ENCODE assay signal across 8 mouse cellular contexts in genomic region chr10:80701721-80702535, GRCm38 (mm10). TPM values are rescaled to one million over a fixed set of nuclear protein-coding genes. Genes with fewer than 3 reads are reported as not detected.
DNase-seq lines count a peak whose midpoint lies in the region; ATAC-seq and TF ChIP-seq lines count a peak whose summit lies in the region.

Mob3a (minus strand) TSS chr10:80701977.
Izumo4 (plus strand) TSS chr10:80702184.

- peak; percentile 100 for DNase-seq in 416B (ENCODE audit: low read depth)
- DNase-seq in heart, adult 8-10 months (ENCODE audit: low spot score) = peak; percentile 99
- DNase-seq in kidney, adult 9 months = peak; percentile 99
- DNase-seq in limb, embryonic 14.5 days (ENCODE audit: low spot score) = peak; percentile 99
- DNase-seq in midbrain, postnatal 0 days (ENCODE audit: low spot score) = peak; percentile 100
- peak; percentile 93 to 94 for DNase-seq in spleen, postnatal 14 days (ENCODE audit: low spot score in 2 of 2)

- peaks cover 17% of the 10 kb centered on the region for H3K4me1 ChIP-seq in bone marrow, adult 2 months (ENCODE audit: control insufficient read depth, insufficient read depth, low read length)
- H3K4me1 ChIP-seq in embryonic facial prominence, embryonic 15.5 days = peaks cover 45% of the 10 kb centered on the region
- H3K4me1 ChIP-seq in limb, embryonic 14.5 days (ENCODE audit: control insufficient read depth, insufficient read depth, low read length) = peaks cover 21% of the 10 kb centered on the region
- H3K4me1 ChIP-seq in midbrain, postnatal 0 days (ENCODE audit: insufficient read depth, low read length) = peaks cover 14% of the 10 kb centered on the region

- no peaks in the 10 kb centered on the region for H3K27me3 ChIP-seq in embryonic facial prominence, embryonic 15.5 days
- no peaks in the 10 kb centered on the region for H3K27me3 ChIP-seq in limb, embryonic 14.5 days (ENCODE audit: control insufficient read depth, insufficient read depth, low read length)
- H3K27me3 ChIP-seq in midbrain, postnatal 0 days (ENCODE audit: insufficient read depth, low read length) = no peaks in the 10 kb centered on the region

- peak; percentile 1; the same call in 1 of the 2 replicates for TF ChIP-seq CTCF in bone marrow, adult 2 months (IDR thresholded peaks at IDR 0.05; ENCODE audit: control insufficient read depth, insufficient read depth, low read length)
- TF ChIP-seq CTCF in midbrain, postnatal 0 days (IDR thresholded peaks at IDR 0.05) = peak; percentile 43

- peak; percentile 97 for ATAC-seq in embryonic facial prominence, embryonic 15.5 days (ENCODE audit: insufficient number of reproducible peaks, low FRiP score, low TSS enrichment, low read depth)
- ATAC-seq in limb, embryonic 14.5 days (ENCODE audit: low FRiP score, low read depth) = peak; percentile 92
- ATAC-seq in midbrain, postnatal 0 days (ENCODE audit: low FRiP score) = peak; percentile 95

- peak within 1 kb of the TSS; percentile 90 for H3K4me2 ChIP-seq in embryonic facial prominence, embryonic 15.5 days (replicated peaks)
- H3K4me2 ChIP-seq in limb, embryonic 14.5 days (replicated peaks; ENCODE audit: low read depth, low read length, severe bottlenecking) = peak within 1 kb of the TSS; percentile 77
- peak within 1 kb of the TSS; percentile 55 for H3K4me2 ChIP-seq in midbrain, postnatal 0 days (ENCODE audit: low read depth, low read length, poor library complexity, severe bottlenecking)

- H3K9ac ChIP-seq in embryonic facial prominence, embryonic 15.5 days = peak within 1 kb of the TSS; percentile 55
- H3K9ac ChIP-seq in limb, embryonic 14.5 days (ENCODE audit: low read depth, low read length, severe bottlenecking) = peak within 1 kb of the TSS; percentile 56
- H3K9ac ChIP-seq in midbrain, postnatal 0 days (replicated peaks; ENCODE audit: low read length, poor library complexity, severe bottlenecking) = peak within 1 kb of the TSS; percentile 62

- peaks cover 9% of the 10 kb centered on the region for H3K36me3 ChIP-seq in embryonic facial prominence, embryonic 15.5 days
- peaks cover 23% of the 10 kb centered on the region for H3K36me3 ChIP-seq in limb, embryonic 14.5 days (ENCODE audit: control insufficient read depth, insufficient read depth, low read length)
- H3K36me3 ChIP-seq in midbrain, postnatal 0 days (ENCODE audit: insufficient read depth, low read length) = peaks cover 12% of the 10 kb centered on the region

- H3K27ac ChIP-seq in bone marrow, adult 2 months (ENCODE audit: control insufficient read depth, insufficient read depth, low read depth, low read length, poor library complexity) = peak within 1 kb of the TSS; percentile 94
- H3K27ac ChIP-seq in embryonic facial prominence, embryonic 15.5 days (replicated peaks) = peak within 1 kb of the TSS; percentile 86
- H3K27ac ChIP-seq in limb, embryonic 14.5 days (replicated peaks; ENCODE audit: low read depth, low read length) = peak within 1 kb of the TSS; percentile 71
- peak within 1 kb of the TSS; percentile 84 for H3K27ac ChIP-seq in midbrain, postnatal 0 days (ENCODE audit: low read depth, low read length)

- TF ChIP-seq POLR2A in bone marrow, adult 2 months (IDR thresholded peaks at IDR 0.05; ENCODE audit: borderline replicate concordance, control insufficient read depth, low read depth, low read length) = peak; percentile 62; the same call in 1 of the 2 replicates
- no peak for TF ChIP-seq POLR2A in limb, embryonic 14.5 days (IDR thresholded peaks at IDR 0.05; ENCODE audit: borderline replicate concordance, extremely low read depth, insufficient read depth, insufficient read length)

- WGBS in bone marrow, adult 2 months = under 1% methylated on average over 59 of the region's 59 CpGs
- WGBS in embryonic facial prominence, embryonic 15.5 days = under 1% methylated on average over 59 of the region's 59 CpGs
- WGBS in limb, embryonic 14.5 days = under 1% methylated on average over 54 of the region's 59 CpGs
- under 1% methylated on average over 56 of the region's 59 CpGs for WGBS in midbrain, postnatal 0 days

- peak within 1 kb of the TSS; percentile 85 for H3K4me3 ChIP-seq in bone marrow, adult 2 months (replicated peaks; ENCODE audit: control insufficient read depth, low read depth, low read length)
- peak within 1 kb of the TSS; percentile 70 for H3K4me3 ChIP-seq in embryonic facial prominence, embryonic 15.5 days (replicated peaks)
- H3K4me3 ChIP-seq in limb, embryonic 14.5 days (replicated peaks; ENCODE audit: low read length) = peak within 1 kb of the TSS; percentile 64
- peak within 1 kb of the TSS; percentile 50 for H3K4me3 ChIP-seq in midbrain, postnatal 0 days (ENCODE audit: low read depth, low read length)

- H3K9me3 ChIP-seq in embryonic facial prominence, embryonic 15.5 days (replicated peaks) = no peaks in the 10 kb centered on the region
- no peaks in the 10 kb centered on the region for H3K9me3 ChIP-seq in limb, embryonic 14.5 days (ENCODE audit: control insufficient read depth, low read length)
- no peaks in the 10 kb centered on the region for H3K9me3 ChIP-seq in midbrain, postnatal 0 days (ENCODE audit: low read length)

RNA-seq across cellular contexts. Expression of gene Mob3a, which starts in this region (rescaled TPM):
- polyA plus RNA-seq in bone marrow, adult 2 months (2011; ENCODE audit: insufficient read depth, insufficient read length, low replicate concordance, missing spikeins) = 16.3 and 45.8 TPM in 2 replicates
- 48.2 and 51.8 TPM in 2 replicates for polyA plus RNA-seq in embryonic facial prominence, embryonic 15.5 days (2015; fragmentation: Nextera tagmentation; extraction: Ambion mirVana)
- total RNA-seq in heart, adult 8-10 months (2022) = 1 to 10 TPM; 3.8 to 6.0 (median 5.4) TPM
- polyA plus RNA-seq in limb, embryonic 14.5 days (2012; rRNA removed) = 33.7 and 42.7 TPM in 2 replicates
- polyA plus RNA-seq in limb, embryonic 14.5 days (2014; fragmentation: Nextera tagmentation; extraction: Ambion mirVana) = 35.9 and 36.5 TPM in 2 replicates
- 66.6 and 75.1 TPM in 2 replicates for total RNA-seq in midbrain, postnatal 0 days (2014; rRNA removed)
- polyA plus RNA-seq in midbrain, postnatal 0 days (2015; fragmentation: Nextera tagmentation; extraction: Ambion mirVana) = 44.9 and 48.5 TPM in 2 replicates

RNA-seq across cellular contexts. Expression of gene Izumo4, which starts in this region (rescaled TPM):
- 22.9 and 33.3 TPM in 2 replicates for polyA plus RNA-seq in bone marrow, adult 2 months (2011; ENCODE audit: insufficient read depth, insufficient read length, low replicate concordance, missing spikeins)
- polyA plus RNA-seq in embryonic facial prominence, embryonic 15.5 days (2015; fragmentation: Nextera tagmentation; extraction: Ambion mirVana) = 27.0 and 28.0 TPM in 2 replicates
- 1 to 10 TPM; 2.2 to 5.3 (median 3.6) TPM for total RNA-seq in heart, adult 8-10 months (2022)
- 64.5 and 66.1 TPM in 2 replicates for polyA plus RNA-seq in limb, embryonic 14.5 days (2012; rRNA removed)
- 14.4 and 15.9 TPM in 2 replicates for polyA plus RNA-seq in limb, embryonic 14.5 days (2014; fragmentation: Nextera tagmentation; extraction: Ambion mirVana)
- total RNA-seq in midbrain, postnatal 0 days (2014; rRNA removed) = 26.3 and 48.0 TPM in 2 replicates
- polyA plus RNA-seq in midbrain, postnatal 0 days (2015; fragmentation: Nextera tagmentation; extraction: Ambion mirVana) = 44.0 and 47.4 TPM in 2 replicates

Comparison
In these comparisons a context has a peak if more than half of its experiments do, and no peak if none do; other contexts are left out.
1. Peak in every context shown above with its lines: DNase-seq, ATAC-seq, H3K4me3 ChIP-seq and H3K27ac ChIP-seq.